Mouse (Mus musculus) activated CD4-positive, CD25-positive, alpha-beta regulatory T cell, adult 4 months (primary cell): Measurements from ENCODE around the gene Dip2b. TPM values are rescaled to one million over a fixed set of nuclear protein-coding genes. Genes with fewer than 3 reads are reported as not detected.
A peak's percentile ranks its signal among the peaks of the same experiment; 100 is the strongest.

Experiments used
- ATAC-seq: one replicate; pipeline ENCODE4 v1.8.0; 2017
- polyA plus RNA-seq, 2 experiments: library from polyadenylated mRNA; unstranded; fragments of 100-300 nt; shearing (Covaris generic); gene quantifications; one replicate each; pipeline ENCODE4 v1.2.1; 2017

Gene Dip2b
- polyA plus RNA-seq: 10 to 100 TPM; 16.8 to 18.2 TPM

GRCm38 (mm10) chr15:100038470-100038971 is at the start of gene Dip2b:
Gene Dip2b, plus strand, starts transcription at chr15:100038664.
- ATAC-seq: peak; percentile 58

GRCm38 (mm10) chr15:99993100-99993499 is 45.4 kb upstream of the Dip2b start:
- ATAC-seq: no peak

- no peak for ATAC-seq
Measured at GRCm38 (mm10) chr15:99997114-99997804, 41.2 kb upstream of the Dip2b start.

- no peak for ATAC-seq
Measured at GRCm38 (mm10) chr15:99999390-99999789, 39.1 kb upstream of the Dip2b start.

GRCm38 (mm10) chr15:100004677-100005273 is 33.7 kb upstream of the Dip2b start:
- ATAC-seq: no peak

GRCm38 (mm10) chr15:100006180-100006579 is 32.3 kb upstream of the Dip2b start:
- ATAC-seq: no peak

- ATAC-seq: peak; percentile 83
Measured at GRCm38 (mm10) chr15:100018280-100018899, 20.1 kb upstream of the Dip2b start.

GRCm38 (mm10) chr15:100021175-100021574 is 17.3 kb upstream of the Dip2b start:
- ATAC-seq: no peak

GRCm38 (mm10) chr15:100022923-100023322 is 15.5 kb upstream of the Dip2b start:
- ATAC-seq: no peak

GRCm38 (mm10) chr15:100025076-100025834 is 13.2 kb upstream of the Dip2b start:
- no peak for ATAC-seq

- ATAC-seq: no peak
Measured at GRCm38 (mm10) chr15:100028133-100028532, 10.3 kb upstream of the Dip2b start.

GRCm38 (mm10) chr15:100029497-100029896 is 9.0 kb upstream of the Dip2b start:
- no peak for ATAC-seq

- ATAC-seq: no peak
Measured at GRCm38 (mm10) chr15:100029900-100030299, 8.6 kb upstream of the Dip2b start.

- no peak for ATAC-seq
Measured at GRCm38 (mm10) chr15:100032546-100032945, 5.9 kb upstream of the Dip2b start.

- peak; percentile 34 for ATAC-seq
Measured at GRCm38 (mm10) chr15:100039001-100039701, 687 bp downstream of the Dip2b start.

- ATAC-seq: no peak
Measured at GRCm38 (mm10) chr15:100040541-100041266, 2.2 kb downstream of the Dip2b start.

- peak; percentile 35 for ATAC-seq
Measured at GRCm38 (mm10) chr15:100041267-100042047, 3.0 kb downstream of the Dip2b start.

GRCm38 (mm10) chr15:100042048-100042400 is 3.6 kb downstream of the Dip2b start:
- ATAC-seq: peak; percentile 43

- no peak for ATAC-seq
Measured at GRCm38 (mm10) chr15:100045576-100045975, 7.1 kb downstream of the Dip2b start.

- no peak for ATAC-seq
Measured at GRCm38 (mm10) chr15:100049496-100050087, 11.1 kb downstream of the Dip2b start.
